Mouse (Mus musculus): ENCODE data around the gene Man2a2. TPM values are rescaled to one million over a fixed set of nuclear protein-coding genes. Genes with fewer than 3 reads are reported as not detected.

Gene Man2a2
- total RNA-seq (2021): 10 to 100 TPM; 76.6 to 88.8 TPM
- long read RNA-seq, experiment 1, full-length matches to known transcripts: 11 of 27 reads
- long read RNA-seq, experiment 1, partial matches to known transcripts: 8 of 27 reads
- long read RNA-seq, experiment 1, other reads (novel, unspliced or antisense): 8 of 27 reads
- long read RNA-seq, experiment 2, full-length matches to known transcripts: 1 of 33 reads
- long read RNA-seq, experiment 2, partial matches to known transcripts: 26 of 33 reads
- long read RNA-seq, experiment 2, other reads (novel, unspliced or antisense): 6 of 33 reads

DNA sequence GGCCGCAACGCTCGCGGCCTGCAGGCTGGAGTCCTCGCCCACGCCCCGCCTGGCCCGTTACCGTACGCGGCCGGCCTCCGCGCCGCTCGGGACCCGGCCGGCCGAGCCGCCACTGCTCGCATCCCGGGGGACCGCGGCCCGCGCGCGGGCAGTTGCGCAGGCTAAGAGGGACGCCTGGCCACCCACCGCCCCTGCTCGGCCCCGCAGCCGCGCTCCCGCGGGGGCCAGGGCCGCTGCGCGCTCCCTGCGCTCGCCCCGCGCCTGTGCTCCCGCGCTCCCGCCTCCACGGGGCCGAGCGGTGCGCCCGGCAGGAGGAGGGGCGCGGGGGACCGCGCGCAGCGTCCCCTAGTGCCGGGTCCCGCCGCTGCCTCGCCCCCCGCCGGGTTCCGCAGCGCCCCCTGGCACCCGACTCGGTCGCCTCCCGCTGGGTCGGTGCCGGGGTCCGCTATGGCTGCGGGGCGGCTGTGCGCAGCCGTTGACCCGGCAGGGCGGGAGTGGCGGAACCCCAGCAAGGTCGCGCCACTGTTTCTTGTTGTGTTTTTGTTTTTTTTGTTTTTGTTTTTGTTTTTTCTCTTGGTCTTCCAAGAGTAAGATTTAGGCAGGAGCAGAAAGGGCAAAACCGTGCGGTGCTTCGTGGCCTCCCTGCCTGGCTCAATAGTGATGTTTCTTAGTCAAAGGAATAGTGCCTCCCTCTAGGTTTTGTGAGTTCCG, at the start of gene Man2a2:
TSS of gene Man2a2 (minus strand) at position 335 of the 711 bp plus-strand sequence.
- peak; percentile 84 to 87 for DNase-seq (ENCODE audit: low spot score in 2 of 2)

DNA sequence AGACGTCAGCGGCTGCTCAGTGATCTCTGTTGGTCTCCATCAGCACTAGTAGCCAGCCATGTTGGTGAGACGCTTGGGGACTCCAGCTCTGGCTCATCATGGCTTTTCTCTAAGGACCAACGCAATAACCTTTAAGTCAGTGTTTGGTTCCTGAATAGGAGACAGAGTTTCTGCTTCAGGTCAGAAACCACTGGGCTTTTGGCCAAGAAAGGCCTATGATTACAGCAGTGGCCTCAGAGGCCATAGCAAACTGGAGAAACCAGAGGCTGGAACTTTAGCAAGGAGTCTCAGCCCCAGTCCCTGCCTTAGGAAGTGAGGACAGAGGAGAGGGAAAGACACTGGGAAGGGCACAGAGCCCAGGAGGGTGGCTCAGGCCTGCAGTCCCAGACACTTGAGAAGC, 49.4 kb upstream of the Man2a2 start:
- no peak for DNase-seq (ENCODE audit: low spot score in 2 of 2)

DNA sequence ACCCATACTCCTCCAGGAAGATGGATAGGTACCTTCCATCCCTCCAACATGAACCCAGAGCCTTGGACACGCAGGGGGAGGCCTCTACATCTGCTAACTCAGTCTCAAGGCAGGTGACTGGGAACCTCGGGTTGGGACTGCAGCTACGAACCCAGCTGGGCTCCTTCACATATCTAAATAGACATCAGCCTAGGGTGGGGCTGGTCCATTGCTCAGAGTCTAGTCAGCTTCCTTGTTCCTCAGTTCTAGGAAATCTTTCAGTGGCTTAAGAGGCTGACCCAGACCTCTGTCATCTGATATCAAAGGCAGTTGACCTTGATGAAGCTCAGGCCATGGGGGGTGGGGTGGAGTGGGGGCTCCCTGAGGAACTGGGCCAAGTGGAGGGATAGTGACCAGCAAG, 48.1 kb upstream of the Man2a2 start:
- no peak for DNase-seq (ENCODE audit: low spot score in 2 of 2)

DNA sequence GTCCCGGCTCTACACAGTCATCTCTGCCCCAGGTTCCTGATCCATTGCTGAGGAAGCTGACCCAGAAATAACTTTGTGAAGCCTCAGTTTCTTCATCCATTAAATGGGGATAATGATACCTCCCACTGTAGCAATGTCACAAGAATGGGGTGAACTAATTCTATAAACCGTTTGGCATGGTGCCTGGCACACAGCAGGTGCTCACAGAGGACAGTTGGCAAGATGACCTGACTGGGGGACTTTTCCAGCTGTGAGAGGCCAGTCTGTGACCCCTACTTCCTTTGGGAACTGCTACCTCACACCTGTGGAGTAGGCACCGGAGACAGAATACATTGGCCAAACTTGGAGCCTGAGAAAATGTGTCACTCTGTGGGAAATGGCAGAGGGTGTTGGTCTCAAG, 46.9 kb upstream of the Man2a2 start:
- DNase-seq (ENCODE audit: low spot score in 2 of 2): no peak

DNA sequence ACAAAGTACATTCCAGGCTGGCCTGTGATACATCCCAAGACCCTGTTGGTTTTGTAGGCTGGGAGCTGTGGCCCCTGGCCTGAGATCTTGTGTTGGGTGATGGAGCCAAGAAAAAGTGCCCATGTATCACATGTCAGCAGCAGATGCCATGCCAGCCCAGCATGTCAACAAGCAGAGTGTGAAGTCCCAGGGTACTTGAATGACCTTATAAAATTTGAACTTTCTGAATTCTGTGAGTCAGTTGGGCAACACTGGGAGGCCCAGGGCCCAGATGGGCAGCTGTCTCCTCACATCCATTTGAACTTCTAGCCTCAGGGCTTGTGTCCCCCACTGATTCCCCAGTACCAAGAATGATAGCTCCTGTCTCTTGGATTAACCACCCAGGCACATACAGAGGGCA, 46.4 kb upstream of the Man2a2 start:
- DNase-seq (ENCODE audit: low spot score in 2 of 2): no peak

DNA sequence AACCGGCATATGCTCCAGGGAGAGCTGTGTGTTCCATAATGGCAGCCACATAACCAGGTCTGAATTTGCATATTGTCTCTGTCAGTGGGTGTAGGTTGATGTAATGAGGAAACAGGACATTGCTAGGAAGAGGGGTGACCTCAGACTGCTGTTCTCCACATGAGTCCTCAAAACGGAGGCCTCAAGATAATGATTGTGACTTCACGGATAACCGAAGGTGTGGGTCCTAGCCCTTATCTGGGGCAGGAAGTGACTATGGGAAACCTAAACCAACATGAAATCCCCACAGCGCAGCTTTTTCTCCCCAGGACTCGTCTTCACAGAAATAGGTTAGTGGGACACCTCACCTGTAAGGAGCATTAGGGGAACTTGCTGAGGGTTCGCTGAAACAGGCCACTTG, 45.8 kb upstream of the Man2a2 start:
- DNase-seq (ENCODE audit: low spot score in 2 of 2): no peak

DNA sequence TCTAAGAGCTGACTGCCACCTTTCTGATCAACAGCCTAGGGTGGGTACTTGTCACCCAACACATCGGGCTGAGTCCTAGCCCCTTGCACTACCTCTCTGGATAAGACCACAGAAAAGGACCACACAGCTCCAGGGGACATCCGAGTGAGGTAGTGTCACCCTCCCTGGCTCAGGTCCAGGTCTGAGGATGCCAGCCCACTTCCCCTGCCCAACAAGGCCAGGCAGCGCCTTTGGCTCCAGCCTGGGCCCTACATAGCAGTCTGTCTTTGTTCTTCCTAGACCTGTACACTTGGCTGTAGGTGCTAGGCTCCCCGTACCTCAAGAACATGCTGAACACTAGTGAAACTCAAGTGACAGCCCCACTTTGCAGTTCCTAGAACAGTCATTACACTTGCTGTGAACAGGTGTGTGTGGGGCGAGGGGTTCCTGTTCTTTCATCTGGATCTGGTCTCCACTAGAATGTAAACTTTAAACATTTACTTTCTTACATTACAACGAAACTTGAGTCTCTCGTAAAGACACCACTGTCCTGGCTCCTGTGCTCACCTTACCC, 43.2 kb upstream of the Man2a2 start:
- DNase-seq (ENCODE audit: low spot score in 2 of 2): no peak

DNA sequence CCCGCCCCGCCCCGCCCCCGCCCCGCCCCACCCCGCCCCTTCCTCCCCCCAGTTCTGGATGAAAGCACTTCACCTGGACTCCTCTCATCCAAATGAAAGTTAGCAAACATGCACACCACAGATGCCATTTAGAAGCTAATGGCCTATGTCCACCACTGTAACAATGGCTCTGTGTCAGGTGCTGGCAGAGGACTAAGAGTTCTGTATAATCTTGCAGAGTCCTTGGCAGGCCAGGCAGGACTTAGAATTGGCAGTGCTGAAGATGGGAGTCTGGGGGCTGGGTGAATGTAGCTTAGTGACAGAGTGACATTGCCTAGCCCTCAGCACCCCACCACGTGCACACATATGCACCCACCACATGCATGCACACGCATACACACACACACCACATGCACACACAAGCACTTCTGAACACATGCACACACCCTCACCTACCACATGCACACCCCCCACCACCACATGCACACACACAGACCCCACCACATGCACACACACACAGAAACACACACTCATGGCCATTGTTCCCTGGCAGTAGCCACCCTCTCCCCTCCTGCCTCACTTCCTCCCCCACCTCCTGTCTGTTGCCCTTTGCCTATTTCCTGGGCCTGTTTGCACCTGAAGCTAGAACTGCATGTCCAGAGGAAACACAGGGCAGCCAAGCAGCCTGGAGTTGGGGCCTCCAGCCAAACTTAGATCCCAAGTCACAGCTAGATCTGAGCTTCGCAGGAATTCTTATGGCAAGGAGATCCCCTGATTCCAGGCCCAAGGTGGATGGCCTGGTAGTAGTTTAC, 42.5 kb upstream of the Man2a2 start:
- DNase-seq (ENCODE audit: low spot score in 2 of 2): no peak

DNA sequence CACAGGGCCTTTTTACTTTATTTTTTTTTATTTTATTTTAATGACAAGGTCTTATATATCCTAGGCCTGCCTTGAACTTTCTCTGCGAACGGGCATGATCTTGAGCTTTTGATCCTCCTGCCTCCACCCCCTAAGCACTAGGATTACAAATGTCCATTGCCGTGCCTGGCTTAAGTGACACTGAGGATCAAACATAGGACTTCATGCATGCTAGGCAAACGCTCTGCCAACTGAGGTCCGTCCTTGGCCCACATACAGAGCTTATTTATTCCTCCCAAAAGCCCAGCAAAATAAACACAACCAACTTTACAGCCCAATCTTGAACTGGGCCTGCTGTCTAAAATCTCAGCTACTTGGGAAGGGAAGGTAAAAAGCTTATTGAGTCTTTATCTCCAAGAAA, 41.6 kb upstream of the Man2a2 start:
- no peak for DNase-seq (ENCODE audit: low spot score in 2 of 2)

DNA sequence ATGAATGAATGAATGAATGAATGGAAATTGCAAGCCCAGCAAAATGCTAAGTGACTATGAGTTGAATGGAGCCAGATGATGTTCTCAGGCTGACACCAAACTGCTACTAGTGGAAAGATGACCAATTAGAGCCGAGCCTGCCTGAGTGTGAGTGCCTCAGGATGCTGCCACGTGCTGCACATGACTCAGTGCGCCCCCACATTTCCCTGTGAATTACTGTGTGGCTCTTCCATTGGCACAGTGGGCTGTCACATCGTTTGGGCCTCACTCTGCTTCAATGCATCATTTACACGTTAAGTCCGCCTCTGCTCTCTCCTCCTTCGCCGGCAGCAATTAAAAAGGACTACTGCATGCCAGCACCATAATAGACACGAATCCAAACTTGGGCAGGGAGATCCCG, 41.1 kb upstream of the Man2a2 start:
- DNase-seq (ENCODE audit: low spot score in 2 of 2): no peak

DNA sequence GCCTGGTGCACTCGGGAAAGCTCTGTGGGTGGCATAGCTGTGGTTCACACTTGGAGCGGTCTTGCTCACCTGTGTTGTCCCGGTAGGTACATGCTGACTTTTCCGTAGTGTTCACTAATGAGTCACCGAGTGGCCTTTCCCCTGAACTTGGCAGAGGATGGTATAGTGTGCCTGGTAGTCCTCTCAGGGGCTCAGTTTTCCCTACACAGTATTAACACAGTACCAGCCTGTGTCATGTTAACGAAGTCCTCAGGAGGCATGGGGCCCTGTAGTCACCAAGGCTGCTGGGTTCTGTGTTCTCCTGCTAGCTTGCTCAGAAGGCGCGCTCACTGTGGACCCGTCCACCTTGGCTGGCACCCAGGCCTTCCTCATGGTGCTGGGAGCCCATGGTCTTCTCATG, 39.2 kb upstream of the Man2a2 start:
- DNase-seq (ENCODE audit: low spot score in 2 of 2): no peak

DNA sequence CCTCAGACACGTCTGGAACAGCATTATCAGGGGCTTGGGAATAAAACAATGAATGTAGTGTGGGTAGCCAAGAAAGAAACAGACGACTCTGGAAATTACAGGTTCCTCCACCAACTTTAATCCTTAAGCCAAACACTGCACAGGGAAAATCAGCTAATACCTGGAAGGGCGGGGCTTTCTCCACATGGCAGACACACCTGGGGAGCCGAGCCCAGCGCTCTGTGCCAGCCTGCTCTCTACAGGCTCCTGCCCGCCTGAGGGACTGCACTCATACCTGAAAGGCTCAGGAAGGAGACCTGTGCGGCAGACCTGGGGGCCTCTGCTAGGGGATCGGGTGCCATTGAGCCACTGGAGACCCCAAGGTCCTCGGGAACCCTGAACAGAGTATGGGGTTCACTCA, 36.5 kb upstream of the Man2a2 start:
- DNase-seq (ENCODE audit: low spot score in 2 of 2): no peak

DNA sequence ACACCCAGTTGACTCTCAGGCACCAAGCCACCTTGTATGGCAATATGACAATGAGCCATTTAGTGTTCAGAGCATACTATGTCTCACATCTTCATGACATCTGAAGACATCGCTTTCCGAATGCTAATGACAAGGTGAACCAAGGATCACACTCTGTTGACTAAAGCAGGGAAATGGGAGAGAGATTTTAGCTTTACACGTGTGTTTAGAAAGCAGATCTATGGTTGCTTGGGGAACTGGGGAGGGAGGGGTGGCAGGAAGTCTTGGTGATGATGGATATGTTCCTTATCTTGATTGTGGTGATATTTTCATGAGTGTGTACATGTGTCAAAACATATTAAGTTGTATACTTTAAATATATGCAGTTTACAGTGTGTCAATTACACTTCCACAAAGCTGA, 35.0 kb upstream of the Man2a2 start:
- no peak for DNase-seq (ENCODE audit: low spot score in 2 of 2)

DNA sequence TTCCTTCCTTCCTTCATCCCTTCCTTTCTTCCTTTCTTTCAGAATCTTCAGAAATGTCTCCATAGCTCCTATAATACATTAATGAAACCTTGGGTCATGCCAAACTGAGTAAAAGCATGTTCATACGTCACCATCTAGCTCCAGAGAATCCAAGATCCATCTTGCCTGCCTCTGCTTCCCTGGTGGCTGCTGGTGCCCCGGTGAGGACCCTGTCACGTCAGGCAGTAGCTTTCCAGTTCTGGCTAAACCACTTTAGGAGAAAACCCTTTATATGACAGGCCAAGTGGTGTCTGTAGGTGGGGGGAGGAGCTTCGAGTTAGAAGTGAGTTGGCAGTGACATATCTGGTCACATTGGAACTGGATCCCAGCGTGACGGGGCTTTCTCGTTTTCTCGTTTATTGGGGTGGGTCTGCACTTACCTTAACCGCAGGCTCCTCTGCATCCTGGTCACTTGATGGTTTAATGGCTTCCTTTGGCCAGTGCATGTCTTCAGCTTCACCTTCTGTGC, 34.1 kb upstream of the Man2a2 start, which contains the start of gene Furin:
TSS of gene Furin (minus strand) at position 249 of the 508 bp plus-strand sequence.
- no peak for DNase-seq (ENCODE audit: low spot score in 2 of 2)

DNA sequence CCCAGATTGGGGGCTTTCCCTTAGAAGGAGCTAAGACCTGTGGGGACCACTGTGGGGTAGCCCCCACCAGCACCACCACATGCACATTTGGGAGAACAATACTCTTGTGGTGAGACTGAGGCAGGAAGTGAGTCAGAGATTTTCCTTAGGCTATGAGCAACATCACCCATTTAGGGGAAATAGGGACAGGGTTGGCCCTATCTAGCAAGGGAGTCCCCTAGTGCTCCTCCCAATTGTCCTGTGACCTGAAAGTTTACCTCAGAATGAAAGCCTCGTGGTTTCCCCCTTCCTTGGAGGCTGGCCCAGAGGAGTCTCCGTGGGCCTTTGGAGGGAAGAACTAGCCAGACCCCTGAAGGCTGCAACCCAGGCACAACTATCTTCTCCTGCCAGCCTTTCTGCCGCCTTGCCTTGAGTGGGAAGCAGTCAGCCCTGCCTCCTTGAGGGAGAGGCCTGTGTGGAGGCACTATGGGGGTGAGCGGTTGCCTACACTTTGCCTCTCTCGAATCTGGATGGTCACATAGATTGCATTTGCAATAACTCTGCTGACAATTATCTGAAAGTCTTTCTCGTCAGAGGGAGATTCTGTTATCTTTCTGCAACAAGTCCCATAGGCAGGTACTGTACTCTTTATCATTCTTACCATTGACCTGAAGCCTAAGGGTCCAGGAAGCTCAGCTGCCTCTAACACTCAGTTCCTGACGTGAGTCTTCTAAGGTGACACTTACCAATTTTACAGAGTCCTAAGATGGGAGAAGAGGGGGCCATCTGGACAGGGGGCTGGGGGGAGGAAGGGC, 33.1 kb upstream of the Man2a2 start:
- DNase-seq (ENCODE audit: low spot score in 2 of 2): no peak

DNA sequence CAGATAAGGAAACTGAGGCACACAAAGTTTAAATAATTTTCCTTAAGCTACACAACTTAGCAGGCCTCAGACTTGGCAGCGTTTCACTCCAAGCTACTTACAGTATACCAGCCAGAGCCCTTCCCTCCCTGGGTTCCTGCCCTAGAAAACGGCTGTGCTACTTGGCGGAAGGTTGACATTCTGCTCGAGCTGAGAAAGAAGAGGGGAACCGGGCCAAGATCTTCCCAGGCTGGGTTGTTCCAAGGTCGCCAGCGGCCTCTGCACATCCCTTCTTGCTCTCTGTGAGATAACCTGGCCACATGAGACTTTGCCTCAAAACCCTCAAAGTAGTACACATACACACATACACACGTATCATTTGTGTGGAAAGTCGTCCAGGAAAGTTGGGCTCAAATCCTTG, 32.4 kb upstream of the Man2a2 start:
- DNase-seq (ENCODE audit: low spot score in 2 of 2): peak; percentile 57 to 58

DNA sequence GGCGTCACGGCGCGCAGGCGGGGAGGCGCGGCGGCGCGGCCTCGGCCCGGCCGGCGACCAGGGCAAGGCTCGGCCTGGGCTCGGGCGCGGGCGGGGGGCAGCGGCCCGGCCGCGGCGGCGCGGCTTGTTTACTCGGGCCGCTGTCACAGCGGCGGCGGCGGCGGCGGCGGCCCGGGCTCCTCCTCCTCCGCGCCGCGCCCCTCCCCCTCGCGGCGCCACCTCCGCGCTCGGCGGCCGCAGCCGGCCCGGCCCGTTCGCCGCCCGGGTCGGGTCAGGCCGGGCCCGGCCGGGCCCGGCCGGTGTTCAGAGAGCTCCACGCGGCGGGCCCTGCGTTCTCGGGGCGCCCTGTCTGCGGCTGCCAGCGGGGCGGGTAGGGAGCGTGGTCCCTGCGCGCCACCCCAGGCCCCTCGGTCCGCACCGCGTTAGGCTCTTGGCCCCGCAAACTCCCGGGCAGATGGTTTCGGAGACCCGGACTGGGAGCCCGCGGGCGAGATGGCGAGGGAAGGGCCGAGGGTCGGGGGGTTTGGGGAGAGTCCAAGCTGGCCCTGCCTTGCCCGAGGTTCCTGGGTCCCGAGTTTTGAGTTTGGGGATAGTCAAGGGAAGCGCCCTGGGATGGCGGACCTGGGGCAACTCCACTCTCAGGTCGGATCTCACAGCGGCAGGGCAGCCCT, 31.6 kb upstream of the Man2a2 start:
- DNase-seq (ENCODE audit: low spot score in 2 of 2): peak; percentile 74 to 85

DNA sequence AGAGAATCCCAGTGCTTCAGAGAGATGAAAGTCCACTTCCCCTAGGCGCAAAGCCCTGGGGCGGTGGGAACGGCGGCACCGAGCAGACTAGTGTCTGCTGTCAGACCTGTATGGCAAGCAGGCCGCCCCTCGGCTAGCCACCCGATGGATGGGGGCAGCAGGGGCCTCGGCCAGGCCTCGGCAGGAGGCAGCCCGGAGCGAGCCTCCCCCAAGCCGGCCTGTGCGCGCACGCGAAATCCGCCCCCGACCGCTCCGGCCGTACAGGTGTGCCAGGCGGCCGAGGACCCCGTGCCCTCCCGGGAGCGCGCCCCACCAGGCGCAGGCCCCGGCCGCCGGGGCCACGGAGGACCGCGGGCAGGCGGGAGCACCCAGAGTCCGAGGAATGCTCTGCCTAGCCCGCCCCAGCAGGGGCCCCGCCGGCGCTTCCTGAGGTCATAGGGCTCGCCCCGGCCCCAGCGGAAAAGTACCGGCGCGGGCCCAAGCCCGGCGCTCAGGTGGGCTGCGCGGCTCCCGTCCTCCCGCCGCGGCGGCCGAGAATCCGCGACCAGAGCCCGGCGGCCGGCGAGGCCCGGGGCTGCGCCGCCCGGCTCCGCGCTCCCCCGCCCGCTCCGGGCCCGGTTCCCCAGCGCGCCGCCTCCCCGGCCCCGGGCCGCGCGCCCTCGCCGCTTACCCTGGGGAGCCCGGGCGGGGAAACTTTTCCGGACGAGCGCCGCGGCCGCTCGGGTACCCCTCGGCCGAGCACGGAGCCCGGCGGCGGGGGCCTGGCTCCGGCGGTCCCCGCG, 30.9 kb upstream of the Man2a2 start:
- peak; percentile 58 to 60 for DNase-seq (ENCODE audit: low spot score in 2 of 2)
